Comparison of ENCODE assay signal across 8 mouse cellular contexts in genomic region chr10:121256115-121256825, GRCm38 (mm10).
DNase-seq lines count a peak whose midpoint lies in the region; ATAC-seq and TF ChIP-seq lines count a peak whose summit lies in the region.

No protein-coding gene starts in this region.

- DNase-seq in B cell, adult 2 months, result peak; percentile 72 to 73
- peak; percentile 75 for DNase-seq in ZHBTc4 (ENCODE audit: low read depth, low spot score)
- peak; percentile 64 to 76 for DNase-seq in cerebellum, postnatal 25 days
- DNase-seq in frontal cortex, postnatal 36 days (ENCODE audit: low spot score in 2 of 2), result peak; percentile 58 to 63
- DNase-seq in kidney, adult 11 months, result peak; percentile 26
- peak; percentile 80 for DNase-seq in midbrain, postnatal 0 days (ENCODE audit: low spot score)
- DNase-seq in spleen, postnatal 4 days (ENCODE audit: low spot score in 2 of 2), result peak; percentile 48 to 78

- peak; percentile 99 for TF ChIP-seq CTCF in midbrain, postnatal 0 days (IDR thresholded peaks at IDR 0.05)

- H3K9ac ChIP-seq in limb, embryonic 13.5 days, result no peak overlapping the region
- no peak overlapping the region for H3K9ac ChIP-seq in midbrain, postnatal 0 days (replicated peaks; ENCODE audit: low read length, poor library complexity, severe bottlenecking)

- H3K4me3 ChIP-seq in limb, embryonic 13.5 days, result no peak overlapping the region
- H3K4me3 ChIP-seq in midbrain, postnatal 0 days (ENCODE audit: low read depth, low read length), result no peak overlapping the region

- ATAC-seq in limb, embryonic 13.5 days (ENCODE audit: low FRiP score, low read depth), result peak; percentile 54; the same call in 1 of the 2 replicates
- ATAC-seq in midbrain, postnatal 0 days (ENCODE audit: low FRiP score), result no peak

- peaks cover 9% of the 10 kb centered on the region; the same call in 1 of the 2 replicates for H3K27me3 ChIP-seq in limb, embryonic 13.5 days
- H3K27me3 ChIP-seq in midbrain, postnatal 0 days (ENCODE audit: insufficient read depth, low read length), result no peaks in the 10 kb centered on the region

- H3K4me1 ChIP-seq in limb, embryonic 13.5 days, result peaks cover 17% of the 10 kb centered on the region
- no peaks in the 10 kb centered on the region for H3K4me1 ChIP-seq in midbrain, postnatal 0 days (ENCODE audit: insufficient read depth, low read length)

- H3K36me3 ChIP-seq in limb, embryonic 13.5 days, result no peaks in the 10 kb centered on the region
- no peaks in the 10 kb centered on the region for H3K36me3 ChIP-seq in midbrain, postnatal 0 days (ENCODE audit: insufficient read depth, low read length)

- WGBS in limb, embryonic 13.5 days, result 20% methylated on average over 17 of the region's 17 CpGs
- 26% methylated on average over 17 of the region's 17 CpGs for WGBS in midbrain, postnatal 0 days

- no peak overlapping the region for H3K27ac ChIP-seq in limb, embryonic 13.5 days
- H3K27ac ChIP-seq in midbrain, postnatal 0 days (ENCODE audit: low read depth, low read length), result no peak overlapping the region

- H3K9me3 ChIP-seq in limb, embryonic 13.5 days, result no peaks in the 10 kb centered on the region
- no peaks in the 10 kb centered on the region for H3K9me3 ChIP-seq in midbrain, postnatal 0 days (ENCODE audit: low read length)

- peak overlapping the region; percentile 49 for H3K4me2 ChIP-seq in limb, embryonic 13.5 days (replicated peaks)
- H3K4me2 ChIP-seq in midbrain, postnatal 0 days (ENCODE audit: low read depth, low read length, poor library complexity, severe bottlenecking), result no peak overlapping the region

Comparison
In these comparisons a context has a peak if more than half of its experiments do, and no peak if none do; other contexts are left out.
1. DNase-seq: peak in every context shown above with its lines; median percentile 80 in midbrain, postnatal 0 days; 75 in ZHBTc4; 72 in B cell, adult 2 months; 70 in cerebellum, postnatal 25 days; 63 in spleen, postnatal 4 days; 60 in frontal cortex, postnatal 36 days; 26 in kidney, adult 11 months.